In genomic region chr2:180755896-180756295, GRCm38 (mm10) we compare ENCODE assay signal across 9 mouse cellular contexts. TPM values are rescaled to one million over a fixed set of nuclear protein-coding genes. Genes with fewer than 3 reads are reported as not detected.
DNase-seq lines count a peak whose midpoint lies in the region; ATAC-seq and TF ChIP-seq lines count a peak whose summit lies in the region.
"Had no signal": no experiment of that assay in that cellular context is flagged by ENCODE, and none has a peak within 500 bp of the region (broad histone marks: within the 10 kb centered on the region; RNA-seq: fewer than 3 reads in every experiment).

No protein-coding gene starts in this region.

- H3K4me1 ChIP-seq in heart, embryonic 10.5 days = no peaks in the 10 kb centered on the region
- no peaks in the 10 kb centered on the region for H3K4me1 ChIP-seq in G1E (ENCODE audit: insufficient read depth, low read depth, low read length)
- H3K4me1 ChIP-seq in liver, embryonic 11.5 days (replicated peaks; ENCODE audit: control insufficient read depth, insufficient read depth, low read length) = no peaks in the 10 kb centered on the region

- no peak for TF ChIP-seq CTCF in G1E (IDR thresholded peaks at IDR 0.05; ENCODE audit: low read depth, low read length)
- TF ChIP-seq CTCF in layer of hippocampus, adult 2 months (conservative IDR thresholded peaks at IDR 0.05) = no peak

- H3K27ac ChIP-seq in heart, embryonic 10.5 days = no peak overlapping the region
- H3K27ac ChIP-seq in liver, embryonic 11.5 days (ENCODE audit: low read depth, low read length) = no peak overlapping the region
- no peak overlapping the region for H3K27ac ChIP-seq in layer of hippocampus, adult 2 months

- no peak for ATAC-seq in G1E (ENCODE audit: extremely low read depth, insufficient number of reproducible peaks, low FRiP score, poor library complexity, severe bottlenecking)
- 0 out of 2 replicates have a peak, but pooled peaks have one; percentile 27 for ATAC-seq in erythroid progenitor cell, adult 5-6 weeks (replicated peaks; ENCODE audit: low FRiP score, poor library complexity, severe bottlenecking)
- ATAC-seq in liver, embryonic 11.5 days (replicated peaks; ENCODE audit: low FRiP score) = no peak

- H3K9ac ChIP-seq in liver, embryonic 11.5 days (ENCODE audit: low read depth, low read length) = no peak overlapping the region

- peaks cover 24% of the 10 kb centered on the region; the same call in 1 of the 2 replicates for H3K27me3 ChIP-seq in heart, embryonic 10.5 days (ENCODE audit: insufficient read depth, poor library complexity, severe bottlenecking)
- no peaks in the 10 kb centered on the region; the same call in 1 of the 2 replicates for H3K27me3 ChIP-seq in G1E (ENCODE audit: insufficient read depth, low read length)
- no peaks in the 10 kb centered on the region for H3K27me3 ChIP-seq in liver, embryonic 11.5 days (replicated peaks; ENCODE audit: control insufficient read depth, insufficient read depth, low read length)

- no peaks in the 10 kb centered on the region for H3K9me3 ChIP-seq in heart, embryonic 10.5 days
- H3K9me3 ChIP-seq in G1E (replicated peaks) = no peaks in the 10 kb centered on the region
- no peaks in the 10 kb centered on the region for H3K9me3 ChIP-seq in liver, embryonic 11.5 days (ENCODE audit: control insufficient read depth, low read length)

- no peak overlapping the region for H3K4me3 ChIP-seq in heart, embryonic 10.5 days
- H3K4me3 ChIP-seq in G1E (ENCODE audit: low read depth, low read length) = no peak overlapping the region
- no peak overlapping the region for H3K4me3 ChIP-seq in liver, embryonic 11.5 days (ENCODE audit: low read depth, low read length)
- no peak overlapping the region for H3K4me3 ChIP-seq in layer of hippocampus, adult 2 months

- H3K4me2 ChIP-seq in liver, embryonic 11.5 days = no peak overlapping the region

- WGBS in heart, embryonic 10.5 days = 4% methylated on average over 8 of the region's 8 CpGs
- 2% methylated on average over 8 of the region's 8 CpGs for WGBS in liver, embryonic 11.5 days

- peak; percentile 90 for DNase-seq in heart, embryonic 10.5 days (ENCODE audit: low spot score)
- no peak for DNase-seq in heart, adult 11 months
- peak; percentile 30 for DNase-seq in G1E (ENCODE audit: low spot score)
- peak; percentile 66 for DNase-seq in liver, embryonic 11.5 days (ENCODE audit: low spot score)
- peak; percentile 48 for DNase-seq in yolk sac, embryonic 10.5 days (ENCODE audit: low spot score)
- DNase-seq in thymus, postnatal 10 days (ENCODE audit: low spot score in 2 of 2) = no peak
- no peak for DNase-seq in layer of hippocampus, adult 2 months (ENCODE audit: low spot score in 2 of 2)

- H3K36me3 ChIP-seq in heart, embryonic 10.5 days = no peaks in the 10 kb centered on the region
- H3K36me3 ChIP-seq in G1E (replicated peaks) = no peaks in the 10 kb centered on the region
- H3K36me3 ChIP-seq in liver, embryonic 11.5 days (ENCODE audit: control insufficient read depth, insufficient read depth, low read length) = no peaks in the 10 kb centered on the region

RNA-seq across cellular contexts. Expression of gene Bhlhe23, which starts 20.8 kb away (rescaled TPM):
- 0.05 TPM in 1 of 2 replicates, not detected in the other for polyA plus RNA-seq in heart, embryonic 10.5 days (2016; fragmentation: Nextera tagmentation; extraction: Ambion mirVana)
- not detected in 2 replicates for total RNA-seq in G1E (2014; fragmentation: Nextera tagmentation)
- 0.11 TPM in 1 of 2 replicates, not detected in the other for total RNA-seq in G1E (2017)
- not detected in 2 replicates for polyA plus RNA-seq in G1E (2012)
- total RNA-seq in erythroid progenitor cell, adult 5-6 weeks (2015; ENCODE audit: low replicate concordance) = not detected in 2 replicates
- not detected in 2 replicates for total RNA-seq in erythroid progenitor cell, adult 5-6 weeks (2017; ENCODE audit: low replicate concordance)
- not detected in 2 replicates for polyA plus RNA-seq in liver, embryonic 11.5 days (2014; fragmentation: Nextera tagmentation; extraction: Ambion mirVana)
- total RNA-seq in layer of hippocampus, adult 2 months (2021) = not detected
- polyA plus RNA-seq: gonadal fat pad, adult 2 months had no signal

RNA-seq across cellular contexts. Expression of gene Slc17a9, which starts 30.8 kb away (rescaled TPM):
- polyA plus RNA-seq in heart, embryonic 10.5 days (2016; fragmentation: Nextera tagmentation; extraction: Ambion mirVana) = 0.94 and 1.2 TPM in 2 replicates
- total RNA-seq in G1E (2014; fragmentation: Nextera tagmentation) (1.2 and 2.0 TPM in 2 replicates), G1E (2017) (0.06 TPM in 1 of 2 replicates, not detected in the other)
- polyA plus RNA-seq in G1E (2012) = 0.26 and 0.36 TPM in 2 replicates
- total RNA-seq in erythroid progenitor cell, adult 5-6 weeks (2015; ENCODE audit: low replicate concordance) = 6.1 and 6.3 TPM in 2 replicates
- total RNA-seq in erythroid progenitor cell, adult 5-6 weeks (2017; ENCODE audit: low replicate concordance) = 0.38 and 2.6 TPM in 2 replicates
- 4.3 and 4.7 TPM in 2 replicates for polyA plus RNA-seq in liver, embryonic 11.5 days (2014; fragmentation: Nextera tagmentation; extraction: Ambion mirVana)
- total RNA-seq in layer of hippocampus, adult 2 months (2021) = under 1 TPM; 0.64 to 0.77 TPM

RNA-seq across cellular contexts. Expression of gene Gid8, which starts 46.0 kb away (rescaled TPM):
- 44.6 and 50.3 TPM in 2 replicates for polyA plus RNA-seq in heart, embryonic 10.5 days (2016; fragmentation: Nextera tagmentation; extraction: Ambion mirVana)
- 68.9 and 79.7 TPM in 2 replicates for total RNA-seq in G1E (2014; fragmentation: Nextera tagmentation)
- total RNA-seq in G1E (2017) = 70.2 and 78.3 TPM in 2 replicates
- 29.3 and 35.5 TPM in 2 replicates for polyA plus RNA-seq in G1E (2012)
- total RNA-seq in erythroid progenitor cell, adult 5-6 weeks (2015; ENCODE audit: low replicate concordance) = 193 and 195 TPM in 2 replicates
- total RNA-seq in erythroid progenitor cell, adult 5-6 weeks (2017; ENCODE audit: low replicate concordance) = 276 and 301 TPM in 2 replicates
- 95.7 and 102 TPM in 2 replicates for polyA plus RNA-seq in liver, embryonic 11.5 days (2014; fragmentation: Nextera tagmentation; extraction: Ambion mirVana)
- 10 to 100 TPM; 57.5 to 60.0 TPM for total RNA-seq in layer of hippocampus, adult 2 months (2021)

RNA-seq across cellular contexts. Expression of gene Dido1, which starts 46.1 kb away (rescaled TPM):
- 23.8 and 26.0 TPM in 2 replicates for polyA plus RNA-seq in heart, embryonic 10.5 days (2016; fragmentation: Nextera tagmentation; extraction: Ambion mirVana)
- total RNA-seq in G1E (2014; fragmentation: Nextera tagmentation) = 57.3 and 66.5 TPM in 2 replicates
- 53.6 and 62.3 TPM in 2 replicates for total RNA-seq in G1E (2017)
- polyA plus RNA-seq in G1E (2012) = 19.4 and 21.4 TPM in 2 replicates
- total RNA-seq in erythroid progenitor cell, adult 5-6 weeks (2015; ENCODE audit: low replicate concordance) = 63.4 and 66.2 TPM in 2 replicates
- 107 and 109 TPM in 2 replicates for total RNA-seq in erythroid progenitor cell, adult 5-6 weeks (2017; ENCODE audit: low replicate concordance)
- polyA plus RNA-seq in liver, embryonic 11.5 days (2014; fragmentation: Nextera tagmentation; extraction: Ambion mirVana) = 28.7 and 29.8 TPM in 2 replicates
- 10 to 100 TPM; 58.3 to 60.7 TPM for total RNA-seq in layer of hippocampus, adult 2 months (2021)

Comparison
In these comparisons a context has a peak if more than half of its experiments do, and no peak if none do; other contexts are left out.
1. DNase-seq: peak in heart, embryonic 10.5 days (single experiment), G1E (single experiment), liver, embryonic 11.5 days (single experiment) and yolk sac, embryonic 10.5 days (single experiment); none in heart, adult 11 months (single experiment), thymus, postnatal 10 days (0 of 2) and layer of hippocampus, adult 2 months (0 of 2).